Mouse (Mus musculus): Measurements from ENCODE around the gene Acox2. TPM values are rescaled to one million over a fixed set of nuclear protein-coding genes. Genes with fewer than 3 reads are reported as not detected.

Gene Acox2
- polyA plus RNA-seq, 3 experiments from 2014 or later: not detected

GRCm38 (mm10) chr14:8249206-8249605, 9.9 kb downstream of the Acox2 start:
- no peak for ATAC-seq

GRCm38 (mm10) chr14:8246878-8247277, 12.3 kb downstream of the Acox2 start:
- ATAC-seq: no peak

- no peak for ATAC-seq
These were observed 14.9 kb downstream of the Acox2 start for GRCm38 (mm10) chr14:8244211-8244611.

GRCm38 (mm10) chr14:8243136-8243888, 15.8 kb downstream of the Acox2 start:
- no peak for ATAC-seq

- ATAC-seq: no peak
These were observed 16.7 kb downstream of the Acox2 start for GRCm38 (mm10) chr14:8242388-8242920.

GRCm38 (mm10) chr14:8241816-8242215, 17.3 kb downstream of the Acox2 start:
- ATAC-seq: no peak

- ATAC-seq: no peak
These were observed 25.9 kb downstream of the Acox2 start for GRCm38 (mm10) chr14:8233252-8233651.

GRCm38 (mm10) chr14:8232155-8232910, 26.8 kb downstream of the Acox2 start:
- no peak for ATAC-seq

- no peak for ATAC-seq
These were observed 29.7 kb downstream of the Acox2 start for GRCm38 (mm10) chr14:8229367-8230019.

- no peak for ATAC-seq
These were observed 34.3 kb downstream of the Acox2 start for GRCm38 (mm10) chr14:8224805-8225204.

GRCm38 (mm10) chr14:8223506-8224293, 35.5 kb downstream of the Acox2 start:
- ATAC-seq: no peak

GRCm38 (mm10) chr14:8222561-8222960, 36.6 kb downstream of the Acox2 start:
- ATAC-seq: no peak

- ATAC-seq: no peak
These were observed 38.2 kb downstream of the Acox2 start for GRCm38 (mm10) chr14:8220912-8221311.

GRCm38 (mm10) chr14:8220306-8220705, 38.8 kb downstream of the Acox2 start:
- ATAC-seq: no peak

GRCm38 (mm10) chr14:8219876-8220275, 39.3 kb downstream of the Acox2 start:
- ATAC-seq: no peak

- ATAC-seq: no peak
These were observed 40.3 kb downstream of the Acox2 start for GRCm38 (mm10) chr14:8218730-8219380.

- ATAC-seq: no peak
These were observed 40.9 kb downstream of the Acox2 start for GRCm38 (mm10) chr14:8218238-8218637.

- ATAC-seq: no peak
These were observed 43.1 kb downstream of the Acox2 start for GRCm38 (mm10) chr14:8216100-8216499.

GRCm38 (mm10) chr14:8215208-8215778, 43.9 kb downstream of the Acox2 start:
- ATAC-seq: no peak

GRCm38 (mm10) chr14:8214299-8215207, 44.6 kb downstream of the Acox2 start:
- peak; percentile 39 for ATAC-seq

Data from inflammation-experienced regulatory T-cells, adult 6 months (primary cell).